Mouse (Mus musculus) stomach, embryonic 14.5 days (tissue): ENCODE data around the gene Tbc1d9b. TPM values are rescaled to one million over a fixed set of nuclear protein-coding genes. Genes with fewer than 3 reads are reported as not detected.

Experiments used
- ATAC-seq: fragments of 200-750 bp; cut with Nextera tagmentation; 2 replicates; pipeline ENCODE4 v1.8.0; 2017; ENCODE audit warnings: low read depth, moderate TSS enrichment; ENCODE audit not compliant: insufficient number of reproducible peaks, insufficient read depth, low FRiP score
- H3K27ac ChIP-seq: fragments of 300-500 bp; sonication (generic); 2 replicates; pipeline ENCODE4 v1.5.1; 2014; ENCODE audit warnings: mild to moderate bottlenecking, low read length, moderate library complexity, mixed read lengths
- H3K27me3 ChIP-seq: fragments of 300-500 bp; sonication (generic); 2 replicates; pipeline ENCODE4 v1.6.1; 2014; ENCODE audit warnings: low read length, control low read depth, mixed read lengths; ENCODE audit not compliant: control insufficient read depth, insufficient read depth
- H3K36me3 ChIP-seq: fragments of 300-500 bp; sonication (generic); 2 replicates; pipeline ENCODE4 v1.6.1; 2014; ENCODE audit warnings: mild to moderate bottlenecking, control low read depth, low read length, moderate library complexity, mixed read lengths; ENCODE audit not compliant: control insufficient read depth, insufficient read depth
- H3K4me1 ChIP-seq: fragments of 300-500 bp; sonication (generic); 2 replicates; pipeline ENCODE4 v1.6.1; 2014; ENCODE audit warnings: low read length, control low read depth, mixed read lengths; ENCODE audit not compliant: control insufficient read depth, insufficient read depth
- H3K4me2 ChIP-seq: fragments of 300-500 bp; sonication (generic); replicated peaks from 2 replicates; pipeline ENCODE4 v1.6.1; 2014; ENCODE audit warnings: low read depth, low read length, control low read depth
- H3K4me3 ChIP-seq: fragments of 300-500 bp; sonication (generic); 2 replicates; pipeline ENCODE4 v1.5.1; 2014; ENCODE audit warnings: low read depth, low read length, control low read depth
- H3K9ac ChIP-seq: fragments of 300-500 bp; sonication (generic); replicated peaks from 2 replicates; pipeline ENCODE4 v1.6.1; 2014; ENCODE audit warnings: low read depth, mild to moderate bottlenecking, control low read depth, low read length, moderate library complexity, mixed read lengths
- H3K9me3 ChIP-seq: fragments of 300-500 bp; sonication (generic); 2 replicates; pipeline ENCODE4 v1.6.1; 2016; ENCODE audit warnings: low read depth, low read length, control low read depth; ENCODE audit not compliant: control insufficient read depth
- WGBS: fragments of 180-500 bp; shearing (Covaris S2); extraction: QIAGEN DNeasy Blood & Tissue Kit; methylation state at CpG from one replicate; pipeline ENCODE4 v1.1.7; 2014; 5-methylcytosine and 5-hydroxymethylcytosine counted together
- polyA plus RNA-seq: library from polyadenylated mRNA; unstranded; fragments of >200 nt; fragmentation: Nextera tagmentation; extraction: Ambion mirVana; gene quantifications from 2 replicates; pipeline ENCODE4 v1.2.1, GENCODE M21; 2014

Gene Tbc1d9b
- polyA plus RNA-seq, 1 experiment from 2014 or later: 39.3 TPM

- H3K4me2 ChIP-seq: no peak overlapping the region
- H3K27me3 ChIP-seq: no peaks in the 10 kb centered on the region
- peaks cover 3% of the 10 kb centered on the region; the same call in 1 of the 2 replicates for H3K36me3 ChIP-seq
- H3K27ac ChIP-seq: no peak overlapping the region
- H3K9me3 ChIP-seq: no peaks in the 10 kb centered on the region
- ATAC-seq: no peak
- H3K9ac ChIP-seq: no peak overlapping the region
- H3K4me1 ChIP-seq: no peaks in the 10 kb centered on the region
- 77% methylated on average over 3 of the region's 3 CpGs for WGBS
- no peak overlapping the region for H3K4me3 ChIP-seq
Observed at GRCm38 (mm10) chr11:50192278-50192677, 61.1 kb downstream of the Tbc1d9b start.

GRCm38 (mm10) chr11:50194070-50194469, 62.9 kb downstream of the Tbc1d9b start:
- H3K4me2 ChIP-seq: no peak overlapping the region
- no peak overlapping the region for H3K27ac ChIP-seq
- peaks cover 12% of the 10 kb centered on the region for H3K36me3 ChIP-seq
- 70% methylated on average over 7 of the region's 7 CpGs for WGBS
- H3K27me3 ChIP-seq: no peaks in the 10 kb centered on the region
- no peaks in the 10 kb centered on the region for H3K4me1 ChIP-seq
- H3K9ac ChIP-seq: no peak overlapping the region
- no peaks in the 10 kb centered on the region for H3K9me3 ChIP-seq
- H3K4me3 ChIP-seq: no peak overlapping the region
- ATAC-seq: no peak

- ATAC-seq: no peak
- WGBS: 63% methylated on average over 4 of the region's 4 CpGs
Observed at GRCm38 (mm10) chr11:50194793-50195192, 63.6 kb downstream of the Tbc1d9b start.

GRCm38 (mm10) chr11:50197500-50197899, 66.3 kb downstream of the Tbc1d9b start:
- Histone ChIP-seq H3K27me3 (no peaks in the 10 kb centered on the region), H3K36me3 (peaks cover 46% of the 10 kb centered on the region), H3K4me2 (no peak overlapping the region), H3K4me1 (no peaks in the 10 kb centered on the region), H3K4me3 (no peak overlapping the region), H3K27ac (no peak overlapping the region), H3K9me3 (no peaks in the 10 kb centered on the region), H3K9ac (no peak overlapping the region)
- whole genome bisulfite sequencing: 90% methylated on average over 4 of the region's 4 CpGs
- ATAC-seq: no peak

More at GRCm38 (mm10) chr11:50194793-50195192, 63.6 kb downstream of the Tbc1d9b start:
- Histone ChIP-seq H3K4me1 (no peaks in the 10 kb centered on the region), H3K4me2 (no peak overlapping the region), H3K27ac (no peak overlapping the region), H3K4me3 (no peak overlapping the region), H3K27me3 (no peaks in the 10 kb centered on the region), H3K9me3 (no peaks in the 10 kb centered on the region), H3K36me3 (peaks cover 19% of the 10 kb centered on the region), H3K9ac (no peak overlapping the region)

GRCm38 (mm10) chr11:50198219-50198846, 67.1 kb downstream of the Tbc1d9b start:
- no peak overlapping the region for H3K4me2 ChIP-seq
- H3K9ac ChIP-seq: no peak overlapping the region
- no peak overlapping the region for H3K27ac ChIP-seq
- peaks cover 52% of the 10 kb centered on the region for H3K36me3 ChIP-seq
- no peaks in the 10 kb centered on the region for H3K4me1 ChIP-seq
- H3K27me3 ChIP-seq: no peaks in the 10 kb centered on the region
- ATAC-seq: no peak
- H3K4me3 ChIP-seq: no peak overlapping the region
- H3K9me3 ChIP-seq: no peaks in the 10 kb centered on the region
- 87% methylated on average over 3 of the region's 5 CpGs for WGBS

DNA sequence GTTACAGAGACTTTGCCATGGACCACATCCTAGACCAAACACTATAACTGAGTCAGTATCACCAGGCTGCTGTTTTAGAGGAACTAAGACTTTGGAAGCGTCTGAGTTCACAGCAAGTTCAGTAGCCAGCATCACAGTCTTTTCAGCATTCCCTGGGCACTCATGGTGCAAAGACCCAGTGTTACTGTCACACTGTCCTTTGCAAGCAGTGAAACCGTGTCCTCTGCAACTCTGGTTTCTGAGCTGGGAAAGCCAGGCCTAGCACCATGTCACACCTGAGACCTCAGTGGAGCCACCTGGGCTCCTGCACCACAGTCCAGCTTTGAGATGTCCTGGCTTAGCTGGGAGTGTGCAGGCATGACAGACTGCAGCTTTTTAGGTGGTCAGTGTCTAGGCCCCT, 67.7 kb downstream of the Tbc1d9b start:
- no peaks in the 10 kb centered on the region for H3K27me3 ChIP-seq
- no peaks in the 10 kb centered on the region for H3K9me3 ChIP-seq
- no peak overlapping the region for H3K4me2 ChIP-seq
- ATAC-seq: no peak
- no peaks in the 10 kb centered on the region for H3K4me1 ChIP-seq
- H3K36me3 ChIP-seq: peaks cover 54% of the 10 kb centered on the region
- no peak overlapping the region for H3K4me3 ChIP-seq
- H3K9ac ChIP-seq: no peak overlapping the region
- 95% methylated on average over 2 of the region's 2 CpGs for WGBS
- no peak overlapping the region for H3K27ac ChIP-seq

- Histone ChIP-seq H3K27me3 (no peaks in the 10 kb centered on the region), H3K9ac (no peak overlapping the region), H3K4me2 (no peak overlapping the region), H3K9me3 (no peaks in the 10 kb centered on the region), H3K4me3 (no peak overlapping the region), H3K36me3 (peaks cover 68% of the 10 kb centered on the region), H3K4me1 (no peaks in the 10 kb centered on the region), H3K27ac (no peak overlapping the region; the same call in 1 of the 2 replicates)
- WGBS: 88% methylated on average over 8 of the region's 8 CpGs
- ATAC-seq: no peak
Observed at GRCm38 (mm10) chr11:50200613-50201012, 69.4 kb downstream of the Tbc1d9b start.

DNA sequence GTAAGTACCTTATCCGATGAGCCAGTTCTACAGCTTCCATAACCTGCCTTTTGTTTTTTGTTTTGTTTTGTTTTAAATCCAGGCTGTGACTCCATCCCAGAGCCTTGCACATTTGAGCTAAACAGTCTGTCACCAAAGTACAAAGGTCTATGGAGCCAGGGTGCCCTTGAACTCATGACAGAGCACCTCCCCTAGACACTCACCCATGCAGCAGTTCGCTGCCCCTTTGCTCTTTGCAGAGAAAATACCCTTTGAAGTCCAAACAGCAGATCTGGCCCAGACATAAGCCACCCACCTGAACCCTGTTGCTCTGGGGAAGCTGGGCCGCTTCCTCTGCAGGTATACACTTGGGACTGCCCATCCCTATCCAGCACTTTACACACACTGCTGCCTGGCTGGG, 70.4 kb downstream of the Tbc1d9b start:
- no peaks in the 10 kb centered on the region for H3K27me3 ChIP-seq
- no peak for ATAC-seq
- no peak overlapping the region for H3K4me2 ChIP-seq
- H3K9ac ChIP-seq: no peak overlapping the region
- H3K9me3 ChIP-seq: no peaks in the 10 kb centered on the region
- H3K36me3 ChIP-seq: peaks cover 78% of the 10 kb centered on the region
- 95% methylated on average over 3 of the region's 3 CpGs for WGBS
- no peak overlapping the region for H3K4me3 ChIP-seq
- H3K27ac ChIP-seq: no peak overlapping the region
- no peaks in the 10 kb centered on the region for H3K4me1 ChIP-seq

DNA sequence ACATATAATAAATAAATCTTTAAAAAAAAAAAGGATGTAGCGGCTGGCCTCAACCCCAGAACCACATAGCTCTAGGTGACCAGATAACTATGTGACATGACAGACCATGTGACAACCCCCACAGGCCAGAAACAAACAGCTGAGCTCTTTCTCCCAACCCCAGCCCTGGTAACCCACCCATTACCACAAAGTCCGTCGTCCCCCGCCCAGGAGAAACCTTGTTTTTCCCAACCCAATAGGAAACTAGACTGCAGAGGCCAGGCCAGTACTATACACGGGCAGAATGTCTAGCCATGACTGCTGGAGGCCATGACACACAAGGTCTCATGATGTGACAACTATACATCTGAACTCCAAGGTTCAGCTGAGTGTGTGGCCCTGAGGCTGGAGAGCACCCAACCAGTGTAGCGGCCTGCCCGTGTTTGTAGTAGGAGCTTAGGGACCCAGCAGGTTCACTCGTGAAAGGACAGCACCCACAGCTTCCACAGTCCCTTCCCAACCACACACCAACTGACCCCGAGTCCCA, 72.2 kb downstream of the Tbc1d9b start:
- Histone ChIP-seq H3K27me3 (no peaks in the 10 kb centered on the region), H3K36me3 (peaks cover 80% of the 10 kb centered on the region), H3K4me3 (no peak overlapping the region), H3K4me1 (no peaks in the 10 kb centered on the region), H3K4me2 (no peak overlapping the region), H3K9ac (no peak overlapping the region), H3K9me3 (no peaks in the 10 kb centered on the region), H3K27ac (no peak overlapping the region)
- no peak for ATAC-seq
- 89% methylated on average over 9 of the region's 9 CpGs for WGBS
